Mouse (Mus musculus): ENCODE measurements around the gene Dhrs11. TPM values are rescaled to one million over a fixed set of nuclear protein-coding genes. Genes with fewer than 3 reads are reported as not detected.

Dhrs11 gene
- polyA plus RNA-seq, 1 experiment, result 5.0 TPM

- Histone ChIP-seq H3K4me1 (ENCODE audit: control insufficient read depth, insufficient read depth, low read length) (no peaks in the 10 kb centered on the region), H3K9ac (ENCODE audit: low read depth, poor library complexity, severe bottlenecking) (no peak overlapping the region), H3K27ac (ENCODE audit: insufficient read depth, low read length) (no peak overlapping the region), H3K27me3 (ENCODE audit: control insufficient read depth, insufficient read depth, low read length, poor library complexity, severe bottlenecking) (no peaks in the 10 kb centered on the region), H3K36me3 (ENCODE audit: control insufficient read depth, insufficient read depth, low read length, poor library complexity, severe bottlenecking) (no peaks in the 10 kb centered on the region), H3K9me3 (replicated peaks; ENCODE audit: control insufficient read depth, insufficient read depth, low read length, poor library complexity, severe bottlenecking) (no peaks in the 10 kb centered on the region), H3K4me3 (ENCODE audit: low read depth, low read length) (no peak overlapping the region)
- TF ChIP-seq EP300 (IDR thresholded peaks at IDR 0.05; ENCODE audit: insufficient read depth, low read depth, low read length), result no peak
- TF ChIP-seq CTCF (IDR thresholded peaks at IDR 0.05; ENCODE audit: low read depth, low read length), result no peak
- TF ChIP-seq POLR2A (IDR thresholded peaks at IDR 0.05; ENCODE audit: insufficient read depth, low read length), result no peak
Measured at GRCm38 (mm10) chr11:84797026-84797425, 31.8 kb downstream of the Dhrs11 start.

GRCm38 (mm10) chr11:84794496-84795113 is 34.2 kb downstream of the Dhrs11 start:
- TF ChIP-seq POLR2A (IDR thresholded peaks at IDR 0.05; ENCODE audit: insufficient read depth, low read length) (no peak), CTCF (IDR thresholded peaks at IDR 0.05; ENCODE audit: low read depth, low read length) (peak; percentile 99), EP300 (IDR thresholded peaks at IDR 0.05; ENCODE audit: insufficient read depth, low read depth, low read length) (no peak)
- Histone ChIP-seq H3K36me3 (ENCODE audit: control insufficient read depth, insufficient read depth, low read length, poor library complexity, severe bottlenecking) (no peaks in the 10 kb centered on the region), H3K9me3 (replicated peaks; ENCODE audit: control insufficient read depth, insufficient read depth, low read length, poor library complexity, severe bottlenecking) (no peaks in the 10 kb centered on the region), H3K4me3 (ENCODE audit: low read depth, low read length) (no peak overlapping the region), H3K27ac (ENCODE audit: insufficient read depth, low read length) (no peak overlapping the region), H3K27me3 (ENCODE audit: control insufficient read depth, insufficient read depth, low read length, poor library complexity, severe bottlenecking) (no peaks in the 10 kb centered on the region), H3K4me1 (ENCODE audit: control insufficient read depth, insufficient read depth, low read length) (no peaks in the 10 kb centered on the region), H3K9ac (ENCODE audit: low read depth, poor library complexity, severe bottlenecking) (no peak overlapping the region)

GRCm38 (mm10) chr11:84793545-84793944 is 35.2 kb downstream of the Dhrs11 start:
- H3K27ac ChIP-seq (ENCODE audit: insufficient read depth, low read length), result no peak overlapping the region
- no peaks in the 10 kb centered on the region for H3K27me3 ChIP-seq (ENCODE audit: control insufficient read depth, insufficient read depth, low read length, poor library complexity, severe bottlenecking)
- H3K36me3 ChIP-seq (ENCODE audit: control insufficient read depth, insufficient read depth, low read length, poor library complexity, severe bottlenecking), result no peaks in the 10 kb centered on the region
- no peak overlapping the region for H3K4me3 ChIP-seq (ENCODE audit: low read depth, low read length)
- no peaks in the 10 kb centered on the region for H3K4me1 ChIP-seq (ENCODE audit: control insufficient read depth, insufficient read depth, low read length)
- H3K9me3 ChIP-seq (replicated peaks; ENCODE audit: control insufficient read depth, insufficient read depth, low read length, poor library complexity, severe bottlenecking), result no peaks in the 10 kb centered on the region
- TF ChIP-seq CTCF (IDR thresholded peaks at IDR 0.05; ENCODE audit: low read depth, low read length) (no peak), POLR2A (IDR thresholded peaks at IDR 0.05; ENCODE audit: insufficient read depth, low read length) (no peak), EP300 (IDR thresholded peaks at IDR 0.05; ENCODE audit: insufficient read depth, low read depth, low read length) (no peak)
- no peak overlapping the region for H3K9ac ChIP-seq (ENCODE audit: low read depth, poor library complexity, severe bottlenecking)

- Histone ChIP-seq H3K9me3 (replicated peaks; ENCODE audit: control insufficient read depth, insufficient read depth, low read length, poor library complexity, severe bottlenecking) (no peaks in the 10 kb centered on the region), H3K4me1 (ENCODE audit: control insufficient read depth, insufficient read depth, low read length) (no peaks in the 10 kb centered on the region), H3K36me3 (ENCODE audit: control insufficient read depth, insufficient read depth, low read length, poor library complexity, severe bottlenecking) (no peaks in the 10 kb centered on the region), H3K9ac (ENCODE audit: low read depth, poor library complexity, severe bottlenecking) (no peak overlapping the region), H3K4me3 (ENCODE audit: low read depth, low read length) (no peak overlapping the region), H3K27ac (ENCODE audit: insufficient read depth, low read length) (no peak overlapping the region), H3K27me3 (ENCODE audit: control insufficient read depth, insufficient read depth, low read length, poor library complexity, severe bottlenecking) (no peaks in the 10 kb centered on the region)
- TF ChIP-seq POLR2A (IDR thresholded peaks at IDR 0.05; ENCODE audit: insufficient read depth, low read length) (no peak), CTCF (IDR thresholded peaks at IDR 0.05; ENCODE audit: low read depth, low read length) (no peak), EP300 (IDR thresholded peaks at IDR 0.05; ENCODE audit: insufficient read depth, low read depth, low read length) (no peak)
Measured at GRCm38 (mm10) chr11:84790383-84790782, 38.4 kb downstream of the Dhrs11 start.

- no peaks in the 10 kb centered on the region for H3K9me3 ChIP-seq (replicated peaks; ENCODE audit: control insufficient read depth, insufficient read depth, low read length, poor library complexity, severe bottlenecking)
- H3K27me3 ChIP-seq (ENCODE audit: control insufficient read depth, insufficient read depth, low read length, poor library complexity, severe bottlenecking), result no peaks in the 10 kb centered on the region
Measured at GRCm38 (mm10) chr11:84780143-84780870, 48.5 kb downstream of the Dhrs11 start.

GRCm38 (mm10) chr11:84775560-84775959 is 53.2 kb downstream of the Dhrs11 start:
- Histone ChIP-seq H3K27ac (ENCODE audit: insufficient read depth, low read length) (no peak overlapping the region), H3K9ac (ENCODE audit: low read depth, poor library complexity, severe bottlenecking) (no peak overlapping the region), H3K36me3 (ENCODE audit: control insufficient read depth, insufficient read depth, low read length, poor library complexity, severe bottlenecking) (no peaks in the 10 kb centered on the region), H3K4me1 (ENCODE audit: control insufficient read depth, insufficient read depth, low read length) (no peaks in the 10 kb centered on the region), H3K27me3 (ENCODE audit: control insufficient read depth, insufficient read depth, low read length, poor library complexity, severe bottlenecking) (no peaks in the 10 kb centered on the region), H3K9me3 (replicated peaks; ENCODE audit: control insufficient read depth, insufficient read depth, low read length, poor library complexity, severe bottlenecking) (no peaks in the 10 kb centered on the region), H3K4me3 (ENCODE audit: low read depth, low read length) (no peak overlapping the region)
- TF ChIP-seq CTCF (IDR thresholded peaks at IDR 0.05; ENCODE audit: low read depth, low read length), result no peak
- no peak for TF ChIP-seq EP300 (IDR thresholded peaks at IDR 0.05; ENCODE audit: insufficient read depth, low read depth, low read length)
- TF ChIP-seq POLR2A (IDR thresholded peaks at IDR 0.05; ENCODE audit: insufficient read depth, low read length), result no peak

More at GRCm38 (mm10) chr11:84780143-84780870, 48.5 kb downstream of the Dhrs11 start:
- Histone ChIP-seq H3K4me1 (ENCODE audit: control insufficient read depth, insufficient read depth, low read length) (no peaks in the 10 kb centered on the region), H3K4me3 (ENCODE audit: low read depth, low read length) (no peak overlapping the region), H3K27ac (ENCODE audit: insufficient read depth, low read length) (no peak overlapping the region), H3K36me3 (ENCODE audit: control insufficient read depth, insufficient read depth, low read length, poor library complexity, severe bottlenecking) (no peaks in the 10 kb centered on the region), H3K9ac (ENCODE audit: low read depth, poor library complexity, severe bottlenecking) (no peak overlapping the region)
- TF ChIP-seq EP300 (IDR thresholded peaks at IDR 0.05; ENCODE audit: insufficient read depth, low read depth, low read length) (no peak), POLR2A (IDR thresholded peaks at IDR 0.05; ENCODE audit: insufficient read depth, low read length) (no peak), CTCF (IDR thresholded peaks at IDR 0.05; ENCODE audit: low read depth, low read length) (no peak)

All from ES-Bruce4 (cell line).